Mouse (Mus musculus): Measurements from ENCODE around the gene Katnal1.

Katnal1 gene

GRCm38 (mm10) chr5:148855047-148855446 is 74.1 kb downstream of the Katnal1 start:
- in situ Hi-C loops (cut with MboI; ENCODE audit: low pct_unique_long_range_greater_than_20kb in 1 of 2, low sequenced_read_pairs in 2 of 2, unreplicated experiment in 1 of 2) = no loop called here

- in situ Hi-C loops (cut with MboI; ENCODE audit: low pct_unique_long_range_greater_than_20kb in 1 of 2, low sequenced_read_pairs in 2 of 2, unreplicated experiment in 1 of 2) = no loop called here
These were observed 75.0 kb downstream of the Katnal1 start for GRCm38 (mm10) chr5:148854166-148854565.

- in situ Hi-C loops (cut with MboI; ENCODE audit: low pct_unique_long_range_greater_than_20kb in 1 of 2, low sequenced_read_pairs in 2 of 2, unreplicated experiment in 1 of 2) = no loop called here
These were observed 79.6 kb downstream of the Katnal1 start for GRCm38 (mm10) chr5:148849516-148849915.

- in situ Hi-C loops (cut with MboI; ENCODE audit: low pct_unique_long_range_greater_than_20kb in 1 of 2, low sequenced_read_pairs in 2 of 2, unreplicated experiment in 1 of 2) = no loop called here
These were observed 82.1 kb downstream of the Katnal1 start for GRCm38 (mm10) chr5:148847032-148847431.

GRCm38 (mm10) chr5:148837069-148837468 is 92.1 kb downstream of the Katnal1 start:
- in situ Hi-C loops (cut with MboI; ENCODE audit: low pct_unique_long_range_greater_than_20kb in 1 of 2, low sequenced_read_pairs in 2 of 2, unreplicated experiment in 1 of 2) = no loop called here

GRCm38 (mm10) chr5:148831596-148832257 is 97.4 kb downstream of the Katnal1 start:
- in situ Hi-C loops (cut with MboI; ENCODE audit: low pct_unique_long_range_greater_than_20kb in 1 of 2, low sequenced_read_pairs in 2 of 2, unreplicated experiment in 1 of 2) = no loop called here

- in situ Hi-C loops (cut with MboI; ENCODE audit: low pct_unique_long_range_greater_than_20kb in 1 of 2, low sequenced_read_pairs in 2 of 2, unreplicated experiment in 1 of 2) = no loop called here
These were observed 98.0 kb downstream of the Katnal1 start for GRCm38 (mm10) chr5:148831141-148831547.

- in situ Hi-C loops (cut with MboI; ENCODE audit: low pct_unique_long_range_greater_than_20kb in 1 of 2, low sequenced_read_pairs in 2 of 2, unreplicated experiment in 1 of 2) = no loop called here
These were observed 103.4 kb downstream of the Katnal1 start for GRCm38 (mm10) chr5:148825732-148826131.

GRCm38 (mm10) chr5:148822772-148823171 is 106.3 kb downstream of the Katnal1 start:
- in situ Hi-C loops (cut with MboI; ENCODE audit: low pct_unique_long_range_greater_than_20kb in 1 of 2, low sequenced_read_pairs in 2 of 2, unreplicated experiment in 1 of 2) = no loop called here

Data from mouse embryonic stem cell (cell line).